Mouse (Mus musculus) thymus, adult 2 months (tissue): ENCODE data around the gene Esr1.

Experiments
- CTCF ChIP-seq: fragments of 200-500 bp; IDR thresholded peaks from 2 replicates; pipeline ENCODE4 v1.5.1; 2012; ENCODE audit warnings: mild to moderate bottlenecking, control low read depth, low read length, moderate library complexity, borderline replicate concordance; ENCODE audit not compliant: control insufficient read depth, poor library complexity, insufficient read depth; ENCODE audit errors: extremely low read depth
- POLR2A ChIP-seq: fragments of 200-500 bp; IDR thresholded peaks from 2 replicates; pipeline ENCODE4 v1.6.1; 2012; ENCODE audit warnings: mild to moderate bottlenecking, low read length, control low read depth, moderate library complexity; ENCODE audit not compliant: control insufficient read depth, poor library complexity, insufficient read depth; ENCODE audit errors: extremely low read depth

DNA sequence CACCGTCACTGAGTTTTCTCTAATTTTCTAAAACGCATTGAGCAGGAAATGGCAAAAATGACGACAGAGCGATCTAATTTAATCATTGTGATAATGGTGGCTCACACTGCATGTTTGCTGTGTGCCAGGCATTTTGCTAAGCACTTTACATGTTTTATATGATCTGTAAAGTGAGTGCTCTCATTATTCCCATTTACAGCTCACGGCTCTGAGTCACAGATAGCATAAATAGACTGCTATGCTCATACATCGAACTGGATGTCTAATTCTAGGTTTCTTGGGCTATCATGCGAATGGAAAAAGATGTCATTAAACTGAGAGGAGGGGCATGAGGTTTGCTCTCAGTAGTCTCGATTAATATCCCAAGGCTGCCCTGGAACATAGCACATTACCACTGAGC lies 274.6 kb downstream of the Esr1 start:
- TF ChIP-seq CTCF (no peak), POLR2A (no peak)
